Mouse (Mus musculus) thymus, postnatal 36 days (tissue): ENCODE results near the gene Mprip.

ENCODE experiments used
- DNase-seq, 2 experiments: peaks; one replicate each; pipeline ENCODE4 v3.0.0; 2022; ENCODE audit warnings: mixed read lengths in 2 of 2

Gene Mprip

GRCm38 (mm10) chr11:59808170-59808960, 147.3 kb downstream of the Mprip start:
- DNase-seq: no peak

- no peak for DNase-seq
These were observed 148.1 kb downstream of the Mprip start for GRCm38 (mm10) chr11:59809071-59809669.

- peak; percentile 82 to 83 for DNase-seq
These were observed 148.8 kb downstream of the Mprip start, which contains the start of gene Flcn for GRCm38 (mm10) chr11:59809670-59810474. TSS of gene Flcn (minus strand) at chr11:59810016.

- DNase-seq: no peak
These were observed 149.5 kb downstream of the Mprip start for GRCm38 (mm10) chr11:59810480-59811158.

GRCm38 (mm10) chr11:59811211-59811610, 150.1 kb downstream of the Mprip start:
- no peak for DNase-seq

- DNase-seq: no peak
These were observed 152.2 kb downstream of the Mprip start for GRCm38 (mm10) chr11:59813276-59813675.

GRCm38 (mm10) chr11:59814311-59814710, 153.2 kb downstream of the Mprip start:
- DNase-seq: no peak

- DNase-seq: no peak
These were observed 153.8 kb downstream of the Mprip start for GRCm38 (mm10) chr11:59814936-59815335.

GRCm38 (mm10) chr11:59815482-59816065, 154.5 kb downstream of the Mprip start:
- no peak for DNase-seq

- DNase-seq: no peak
These were observed 156.8 kb downstream of the Mprip start for GRCm38 (mm10) chr11:59817916-59818315.

- no peak for DNase-seq
These were observed 160.5 kb downstream of the Mprip start for GRCm38 (mm10) chr11:59821625-59822024.
